In the genomic region with DNA sequence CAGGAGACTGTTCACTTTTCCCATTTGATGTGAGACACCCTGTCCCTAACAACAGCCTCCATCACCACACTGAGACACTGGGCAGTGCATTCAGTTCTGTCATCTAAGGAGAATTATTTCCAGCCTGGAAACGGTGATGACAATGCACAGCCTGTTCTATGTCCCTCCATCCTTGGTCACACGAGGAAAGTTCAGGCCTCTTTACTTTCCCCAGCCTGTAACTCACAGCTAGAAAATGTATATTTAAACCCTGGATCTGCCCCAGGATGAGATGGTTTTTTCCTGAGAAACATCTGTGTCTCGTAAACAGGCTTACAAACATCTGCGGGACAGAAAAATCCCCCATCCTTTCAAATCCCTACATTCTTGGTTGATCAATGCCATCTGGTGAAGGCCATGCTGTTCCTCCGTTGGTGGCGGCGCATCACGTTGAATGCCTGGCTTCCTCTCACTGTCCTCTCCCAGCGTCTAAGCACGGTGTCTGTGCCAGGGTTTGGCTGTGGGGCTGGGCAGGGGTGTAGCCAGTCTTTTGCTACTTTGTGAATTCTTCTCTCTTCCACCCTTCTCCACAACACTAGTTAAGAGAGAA, we compare ENCODE assay signal across 14 mouse cellular contexts.
A peak's percentile ranks its signal among the peaks of the same experiment; 100 is the strongest.
DNase-seq lines count a peak whose midpoint lies in the region; ATAC-seq and TF ChIP-seq lines count a peak whose summit lies in the region.
"Had no signal": no experiment of that assay in that cellular context is flagged by ENCODE, and none has a peak within 500 bp of the region (broad histone marks: within the 10 kb centered on the region; RNA-seq: fewer than 3 reads in every experiment).

No protein-coding gene starts in this region.

- H3K4me1 ChIP-seq in embryonic facial prominence, embryonic 10.5 days: peaks cover 18% of the 10 kb centered on the region
- H3K4me1 ChIP-seq in limb, embryonic 12.5 days (replicated peaks): peaks cover 10% of the 10 kb centered on the region
- H3K4me1 ChIP-seq: heart, embryonic 15.5 days; hindbrain, embryonic 15.5 days had no signal

- no peak; the same call in 1 of the 2 replicates for ATAC-seq in limb, embryonic 12.5 days (ENCODE audit: insufficient number of reproducible peaks, insufficient read depth, low FRiP score, low TSS enrichment, low read depth)

- H3K9me3 ChIP-seq in embryonic facial prominence, embryonic 10.5 days: no peaks in the 10 kb centered on the region
- H3K9me3 ChIP-seq in limb, embryonic 12.5 days: no peaks in the 10 kb centered on the region
- H3K9me3 ChIP-seq: heart, embryonic 15.5 days; hindbrain, embryonic 15.5 days had no signal

- no peak overlapping the region for H3K9ac ChIP-seq in limb, embryonic 12.5 days (replicated peaks)
- H3K9ac ChIP-seq: heart, embryonic 15.5 days; hindbrain, embryonic 15.5 days had no signal

- peak overlapping the region; percentile 28; the same call in 1 of the 2 replicates for H3K27ac ChIP-seq in layer of hippocampus, adult 2 months
- H3K27ac ChIP-seq in embryonic facial prominence, embryonic 10.5 days (replicated peaks): peak overlapping the region; percentile 76
- H3K27ac ChIP-seq in limb, embryonic 12.5 days: 0 out of 2 replicates have a peak overlapping the region, but pooled peaks have one; percentile 57
- H3K27ac ChIP-seq: heart, embryonic 15.5 days; hindbrain, embryonic 15.5 days; left cerebral cortex, adult 2 months had no signal

- intact Hi-C loops in left cerebral cortex, postnatal 25 days (cut with DNase I): no loop called here

- DNase-seq in layer of hippocampus, adult 2 months (ENCODE audit: low spot score in 2 of 2): peak; percentile 25 to 29
- no peak for DNase-seq in layer of hippocampus, adult 9-10 months (ENCODE audit: low spot score)
- peak; percentile 51 for DNase-seq in brain, adult 2 months (ENCODE audit: low read depth, low spot score)
- DNase-seq in embryonic facial prominence, embryonic 10.5 days (ENCODE audit: low spot score): peak; percentile 59
- no peak for DNase-seq in ovary, postnatal 36 days (ENCODE audit: low spot score)
- DNase-seq in left cerebral cortex, postnatal 25 days (ENCODE audit: low spot score in 2 of 2): no peak
- DNase-seq: cerebellum, postnatal 10 days; gastrocnemius, postnatal 36 days; retina, postnatal 1 day had no signal

- WGBS in embryonic facial prominence, embryonic 10.5 days: 33% methylated on average over 10 of the region's 10 CpGs
- WGBS in limb, embryonic 12.5 days: 18% methylated on average over 10 of the region's 10 CpGs

- TF ChIP-seq CTCF in layer of hippocampus, adult 2 months (conservative IDR thresholded peaks at IDR 0.05): no peak

- H3K36me3 ChIP-seq in embryonic facial prominence, embryonic 10.5 days (replicated peaks): no peaks in the 10 kb centered on the region
- no peaks in the 10 kb centered on the region for H3K36me3 ChIP-seq in limb, embryonic 12.5 days
- H3K36me3 ChIP-seq: heart, embryonic 15.5 days; hindbrain, embryonic 15.5 days had no signal

- H3K27me3 ChIP-seq in embryonic facial prominence, embryonic 10.5 days (replicated peaks; ENCODE audit: low read depth, poor library complexity, severe bottlenecking): no peaks in the 10 kb centered on the region
- no peaks in the 10 kb centered on the region for H3K27me3 ChIP-seq in limb, embryonic 12.5 days
- H3K27me3 ChIP-seq: heart, embryonic 15.5 days; hindbrain, embryonic 15.5 days had no signal

- no peak overlapping the region for H3K4me2 ChIP-seq in limb, embryonic 12.5 days
- H3K4me2 ChIP-seq: heart, embryonic 15.5 days; hindbrain, embryonic 15.5 days had no signal

- H3K4me3 ChIP-seq in layer of hippocampus, adult 2 months: no peak overlapping the region
- H3K4me3 ChIP-seq in embryonic facial prominence, embryonic 10.5 days: no peak overlapping the region
- H3K4me3 ChIP-seq in limb, embryonic 12.5 days (replicated peaks): no peak overlapping the region
- H3K4me3 ChIP-seq: heart, embryonic 15.5 days; hindbrain, embryonic 15.5 days; left cerebral cortex, adult 2 months; myocyte had no signal

Comparison
In these comparisons a context has a peak if more than half of its experiments do, and no peak if none do; other contexts are left out.
1. DNase-seq: peak in layer of hippocampus, adult 2 months (2 of 2), brain, adult 2 months (single experiment) and embryonic facial prominence, embryonic 10.5 days (single experiment); none in layer of hippocampus, adult 9-10 months (single experiment), ovary, postnatal 36 days (single experiment) and left cerebral cortex, postnatal 25 days (0 of 2).
2. Peak in every context shown above with its lines, with median percentiles within 50 percentile points of each other: H3K27ac ChIP-seq.